Mouse (Mus musculus) MEL (cell line): ENCODE data around the gene Csnk1e. TPM values are rescaled to one million over a fixed set of nuclear protein-coding genes. Genes with fewer than 3 reads are reported as not detected.

ENCODE experiments used
- DNase-seq: peaks from one replicate; pipeline ENCODE4 v3.0.0; 2011; ENCODE audit warnings: low read depth, low spot score
- H3K27ac ChIP-seq: 2 replicates; pipeline ENCODE4 v1.5.1; 2012; ENCODE audit warnings: low read depth, mild to moderate bottlenecking, control low read depth, low read length, moderate library complexity; ENCODE audit not compliant: control insufficient read depth
- H3K27me3 ChIP-seq, 2 experiments: fragments of 150-350 bp in 1 of 2; sonication (generic) in 1 of 2; 2 replicates each; pipeline ENCODE4 v1.6.1; 2012; ENCODE audit warnings: low read length in 2 of 2, mild to moderate bottlenecking in 2 of 2, improper control_type of control experiment in 1 of 2, moderate library complexity in 1 of 2; ENCODE audit not compliant: insufficient read depth in 2 of 2, control insufficient read depth in 1 of 2
- H3K36me3 ChIP-seq, 2 experiments: 2 replicates each; pipeline ENCODE4 v1.6.1; 2012 to 2014; ENCODE audit warnings: low read length in 2 of 2, improper control_type of control experiment in 1 of 2, inconsistent platforms in 1 of 2, mild to moderate bottlenecking in 1 of 2; ENCODE audit not compliant: insufficient read depth in 2 of 2, control insufficient read depth in 1 of 2
- H3K4me1 ChIP-seq, 2 experiments: fragments of 150-350 bp in 1 of 2; sonication (generic) in 1 of 2; 2 replicates each; pipeline ENCODE4 v1.6.1; 2012; ENCODE audit warnings: low read length in 2 of 2, improper control_type of control experiment in 1 of 2, mild to moderate bottlenecking in 1 of 2; ENCODE audit not compliant: insufficient read depth in 2 of 2, control insufficient read depth in 1 of 2
- H3K4me3 ChIP-seq, 2 experiments: fragments of 150-350 bp in 1 of 2; sonication (generic) in 1 of 2; 2 replicates each; pipeline ENCODE4 v1.5.1; 2012; ENCODE audit warnings: low read depth in 2 of 2, low read length in 2 of 2, mild to moderate bottlenecking in 2 of 2, moderate library complexity in 2 of 2, control low read depth in 1 of 2, improper control_type of control experiment in 1 of 2; ENCODE audit not compliant: control insufficient read depth in 1 of 2, insufficient read depth in 1 of 2
- H3K79me2 ChIP-seq: 2 replicates; pipeline ENCODE4 v1.6.1; 2012; ENCODE audit warnings: mild to moderate bottlenecking, low read length, moderate library complexity; ENCODE audit not compliant: control insufficient read depth, poor library complexity, insufficient read depth
- H3K9ac ChIP-seq: 2 replicates; pipeline ENCODE4 v1.6.1; 2012; ENCODE audit warnings: low read depth, mild to moderate bottlenecking, control low read depth, low read length, moderate library complexity; ENCODE audit not compliant: control insufficient read depth, poor library complexity, severe bottlenecking
- H3K9me3 ChIP-seq: fragments of 150-350 bp; sonication (generic); replicated peaks from 2 replicates; pipeline ENCODE4 v1.6.1; 2012; ENCODE audit warnings: mild to moderate bottlenecking, low read length, improper control_type of control experiment, moderate library complexity; ENCODE audit not compliant: insufficient read depth
- BHLHE40 ChIP-seq: IDR thresholded peaks from 2 replicates; pipeline ENCODE4 v1.6.1; 2012; ENCODE audit warnings: low read depth, mild to moderate bottlenecking, inconsistent platforms, low read length, improper control_type of control experiment, borderline replicate concordance
- GABPA ChIP-seq: IDR thresholded peaks from 2 replicates; pipeline ENCODE4 v1.6.1; 2012; ENCODE audit warnings: low read depth, mild to moderate bottlenecking, inconsistent platforms, low read length, improper control_type of control experiment, moderate library complexity
- GATA1 ChIP-seq: IDR thresholded peaks from 2 replicates; pipeline ENCODE4 v1.6.1; 2011; ENCODE audit warnings: low read depth, low read length, improper control_type of control experiment
- HCFC1 ChIP-seq: IDR thresholded peaks from 2 replicates; pipeline ENCODE4 v1.6.1; 2012; ENCODE audit warnings: low read depth, mild to moderate bottlenecking, inconsistent platforms, low read length, improper control_type of control experiment, moderate library complexity
- MAFK ChIP-seq: IDR thresholded peaks from 2 replicates; pipeline ENCODE4 v1.6.1; 2011; ENCODE audit warnings: low read depth, mild to moderate bottlenecking, low read length, improper control_type of control experiment, borderline replicate concordance
- MAX ChIP-seq: IDR thresholded peaks from 2 replicates; pipeline ENCODE4 v1.6.1; 2011; ENCODE audit warnings: low read length, improper control_type of control experiment
- MAZ ChIP-seq: IDR thresholded peaks from 2 replicates; pipeline ENCODE4 v1.6.1; 2012; ENCODE audit warnings: low read depth, mild to moderate bottlenecking, inconsistent platforms, low read length, improper control_type of control experiment
- MEF2A ChIP-seq: IDR thresholded peaks from 2 replicates; pipeline ENCODE4 v1.6.1; 2014; ENCODE audit warnings: low read depth, mild to moderate bottlenecking, inconsistent platforms, low read length, improper control_type of control experiment; ENCODE audit not compliant: poor library complexity, insufficient replicate concordance, severe bottlenecking; ENCODE audit errors: extremely low read depth
- MXI1 ChIP-seq: IDR thresholded peaks from 2 replicates; pipeline ENCODE4 v1.6.1; 2011; ENCODE audit warnings: mild to moderate bottlenecking, low read depth, low read length, improper control_type of control experiment
- MYB ChIP-seq: IDR thresholded peaks from 2 replicates; pipeline ENCODE4 v1.6.1; 2011; ENCODE audit warnings: mild to moderate bottlenecking, low read depth, low read length, improper control_type of control experiment
- NRF1 ChIP-seq: IDR thresholded peaks from 2 replicates; pipeline ENCODE4 v1.6.1; 2014; ENCODE audit warnings: low read depth, mild to moderate bottlenecking, inconsistent platforms, low read length, improper control_type of control experiment, moderate library complexity; ENCODE audit not compliant: poor library complexity, insufficient read depth, severe bottlenecking
- POLR2AphosphoS2 ChIP-seq: IDR thresholded peaks from 2 replicates; pipeline ENCODE4 v1.6.1; 2011; ENCODE audit warnings: low read length, improper control_type of control experiment
- SMC3 ChIP-seq: IDR thresholded peaks from 2 replicates; pipeline ENCODE4 v1.6.1; 2011; ENCODE audit warnings: low read depth, low read length, improper control_type of control experiment
- TAL1 ChIP-seq: IDR thresholded peaks from 2 replicates; pipeline ENCODE4 v1.6.1; 2012; ENCODE audit warnings: mild to moderate bottlenecking, inconsistent platforms, low read length, moderate library complexity, mixed read lengths
- TBP ChIP-seq: IDR thresholded peaks from 2 replicates; pipeline ENCODE4 v1.8.0; 2011; ENCODE audit warnings: low read depth, low read length, improper control_type of control experiment
- TCF12 ChIP-seq: IDR thresholded peaks from 2 replicates; pipeline ENCODE4 v1.6.1; 2014; ENCODE audit warnings: low read depth, mild to moderate bottlenecking, inconsistent platforms, low read length, improper control_type of control experiment, moderate library complexity
- UBTF ChIP-seq: IDR thresholded peaks from 2 replicates; pipeline ENCODE4 v1.6.1; 2012; ENCODE audit warnings: low read depth, mild to moderate bottlenecking, inconsistent platforms, low read length, improper control_type of control experiment, moderate library complexity, borderline replicate concordance; ENCODE audit not compliant: insufficient read depth
- USF1 ChIP-seq: IDR thresholded peaks from 2 replicates; pipeline ENCODE4 v1.6.1; 2014; ENCODE audit warnings: low read depth, mild to moderate bottlenecking, inconsistent platforms, low read length, improper control_type of control experiment, moderate library complexity
- polyA plus RNA-seq, 2 experiments: library from polyadenylated mRNA; stranded (reverse) in 1 of 2; unstranded in 1 of 2; fragments of >175 nt in 1 of 2; fragments of >200 nt in 1 of 2; gene quantifications; 2 replicates each; pipeline versions ENCODE4 v1.2.1 to v1.2.4; 2012; ENCODE audit warnings: low replicate concordance in 2 of 2, low read depth in 1 of 2; ENCODE audit not compliant: insufficient read length in 2 of 2, insufficient read depth in 1 of 2, missing spikeins in 1 of 2
- total RNA-seq: library from RNA; depleted of rRNA; stranded (reverse); fragments of 300-350 nt; gene quantifications from 2 replicates; pipeline ENCODE4 v1.2.3, GENCODE M21; 2012

Csnk1e gene
- total and polyA plus RNA-seq, 3 experiments: 28.5 to 58.1 TPM; not detected in 1

- no peak for TF ChIP-seq UBTF
- no peak for TF ChIP-seq MAZ
- TF ChIP-seq MEF2A: no peak
- TF ChIP-seq USF1: no peak
- no peak for TF ChIP-seq GABPA
- TF ChIP-seq GATA1: no peak
- TF ChIP-seq MAFK: no peak
- TF ChIP-seq TAL1: no peak
- no peak for TF ChIP-seq POLR2AphosphoS2
- no peaks in the 10 kb centered on the region for H3K9me3 ChIP-seq
- H3K27me3 ChIP-seq: no peaks in the 10 kb centered on the region
- H3K4me3 ChIP-seq: no peak overlapping the region
- DNase-seq: no peak
- H3K9ac ChIP-seq: no peak overlapping the region
- H3K27ac ChIP-seq: no peak overlapping the region
- H3K79me2 ChIP-seq: no peaks in the 10 kb centered on the region; the same call in 1 of the 2 replicates
- peaks cover 3 to 17% of the 10 kb centered on the region in 2 experiments; a peak in 3 of 4 replicates for H3K36me3 ChIP-seq
- peaks cover 3 to 22% of the 10 kb centered on the region in 2 experiments for H3K4me1 ChIP-seq
Observed at GRCm38 (mm10) chr15:79429994-79430393, 25.4 kb downstream of the Csnk1e start.

- Histone ChIP-seq H3K36me3 (peaks cover 4 to 16% of the 10 kb centered on the region in 2 experiments; a peak in 3 of 4 replicates), H3K9ac (no peak overlapping the region), H3K79me2 (no peaks in the 10 kb centered on the region; the same call in 1 of the 2 replicates), H3K27ac (no peak overlapping the region), H3K4me1 (peaks cover 3 to 18% of the 10 kb centered on the region in 2 experiments), H3K9me3 (no peaks in the 10 kb centered on the region), H3K4me3 (no peak overlapping the region), H3K27me3 (no peaks in the 10 kb centered on the region)
- DNase-seq: no peak
- TF ChIP-seq MYB (no peak), NRF1 (no peak), TBP (no peak), BHLHE40 (no peak), HCFC1 (no peak), MAZ (no peak), MXI1 (no peak), MAX (no peak), SMC3 (no peak), TCF12 (no peak), GATA1 (no peak)
Observed at GRCm38 (mm10) chr15:79429527-79429926, 25.8 kb downstream of the Csnk1e start.
